Mouse (Mus musculus) ES-Bruce4 (cell line): Measurements from ENCODE around the gene Lrrc1.

Experiments
- CTCF ChIP-seq: IDR thresholded peaks from one replicate; pipeline ENCODE4 v1.8.1; 2011; ENCODE audit warnings: low read depth, low read length
- EP300 ChIP-seq: IDR thresholded peaks from 2 replicates; pipeline ENCODE4 v1.6.1; 2011; ENCODE audit warnings: low read depth, low read length; ENCODE audit not compliant: insufficient read depth
- POLR2A ChIP-seq: IDR thresholded peaks from one replicate; pipeline ENCODE4 v1.8.1; 2011; ENCODE audit warnings: low read length; ENCODE audit not compliant: insufficient read depth

- TF ChIP-seq POLR2A (no peak), CTCF (no peak), EP300 (no peak)
Observed at GRCm38 (mm10) chr9:77416486-77416885, 128.2 kb downstream of the Lrrc1 start.
